Mouse (Mus musculus): ENCODE results near the gene Dyrk2. TPM values are rescaled to one million over a fixed set of nuclear protein-coding genes. Genes with fewer than 3 reads are reported as not detected.

Dyrk2 gene
- total and polyA plus RNA-seq, 3 experiments: 7.1 to 9.5 TPM; not detected in 1

- DNase-seq (ENCODE audit: low read depth, low spot score): no peak
- H3K79me2 ChIP-seq (ENCODE audit: control insufficient read depth, insufficient read depth, low read length, poor library complexity): no peaks in the 10 kb centered on the region
- H3K4me3 ChIP-seq (ENCODE audit: control insufficient read depth in 1 of 2, insufficient read depth in 1 of 2, low read depth in 2 of 2, low read length in 2 of 2): no peak overlapping the region
- H3K9ac ChIP-seq (ENCODE audit: control insufficient read depth, low read depth, low read length, poor library complexity, severe bottlenecking): no peak overlapping the region
- no peaks in the 10 kb centered on the region for H3K4me1 ChIP-seq (ENCODE audit: control insufficient read depth in 1 of 2, insufficient read depth in 2 of 2, low read length in 2 of 2)
- H3K9me3 ChIP-seq (replicated peaks; ENCODE audit: insufficient read depth, low read length): no peaks in the 10 kb centered on the region
- H3K36me3 ChIP-seq (ENCODE audit: control insufficient read depth in 1 of 2, insufficient read depth in 2 of 2, low read length in 2 of 2): no peaks in the 10 kb centered on the region
- no peak for TF ChIP-seq KAT2A (conservative IDR thresholded peaks at IDR 0.05; ENCODE audit: low read depth, low read length)
- no peak for TF ChIP-seq RAD21 (IDR thresholded peaks at IDR 0.05; ENCODE audit: low read depth, low read length)
- H3K27ac ChIP-seq (ENCODE audit: control insufficient read depth, low read depth, low read length): no peak overlapping the region
- no peaks in the 10 kb centered on the region for H3K27me3 ChIP-seq (ENCODE audit: control insufficient read depth in 1 of 2, insufficient read depth in 2 of 2, low read length in 2 of 2)
These were observed 58.9 kb downstream of the Dyrk2 start for GRCm38 (mm10) chr10:118810908-118811711.
